Mouse (Mus musculus) midbrain, embryonic 15.5 days (tissue): ENCODE data around the gene Fancm. TPM values are rescaled to one million over a fixed set of nuclear protein-coding genes. Genes with fewer than 3 reads are reported as not detected.
"Not testable (repeated sequence)": the region's sequence is repeated elsewhere in the genome, so short reads cannot be mapped to it uniquely, and the experiment has no call there.

Experiments
- ATAC-seq: fragments of 200-750 bp; cut with Nextera tagmentation; replicated peaks from 2 replicates; pipeline ENCODE4 v1.8.0; 2017; ENCODE audit warnings: moderate TSS enrichment
- H3K27ac ChIP-seq: fragments of 300-500 bp; sonication (generic); 2 replicates; pipeline ENCODE4 v1.5.1; 2015; ENCODE audit warnings: mild to moderate bottlenecking, inconsistent platforms
- H3K27me3 ChIP-seq: fragments of 300-500 bp; sonication (generic); replicated peaks from 2 replicates; pipeline ENCODE4 v1.6.1; 2015; ENCODE audit warnings: inconsistent platforms
- H3K36me3 ChIP-seq: fragments of 300-500 bp; sonication (generic); replicated peaks from 2 replicates; pipeline ENCODE4 v1.6.1; 2015; ENCODE audit warnings: inconsistent platforms
- H3K4me1 ChIP-seq: fragments of 300-500 bp; sonication (generic); 2 replicates; pipeline ENCODE4 v1.6.1; 2015; ENCODE audit warnings: inconsistent platforms
- H3K4me2 ChIP-seq: fragments of 300-500 bp; sonication (generic); 2 replicates; pipeline ENCODE4 v1.6.1; 2015; ENCODE audit warnings: inconsistent platforms, mild to moderate bottlenecking, moderate library complexity
- H3K4me3 ChIP-seq: fragments of 300-500 bp; sonication (generic); 2 replicates; pipeline ENCODE4 v1.5.1; 2015; ENCODE audit warnings: mild to moderate bottlenecking, inconsistent platforms
- H3K9ac ChIP-seq: fragments of 300-500 bp; sonication (generic); 2 replicates; pipeline ENCODE4 v1.6.1; 2015; ENCODE audit warnings: mild to moderate bottlenecking, inconsistent platforms
- H3K9me3 ChIP-seq: fragments of 300-500 bp; sonication (generic); 2 replicates; pipeline ENCODE4 v1.6.1; 2016; ENCODE audit warnings: inconsistent platforms
- WGBS: fragments of 180-500 bp; shearing (Covaris S2); methylation state at CpG from one replicate; pipeline ENCODE4 v1.1.7; 2015; ENCODE audit warnings: mixed read lengths; 5-methylcytosine and 5-hydroxymethylcytosine counted together
- polyA plus RNA-seq: library from polyadenylated mRNA; unstranded; fragments of >200 nt; fragmentation: Nextera tagmentation; extraction: Ambion mirVana; gene quantifications from 2 replicates; pipeline ENCODE4 v1.2.1, GENCODE M21; 2015

The Fancm gene
- polyA plus RNA-seq, 1 experiment from 2014 or later: 7.9 TPM

DNA sequence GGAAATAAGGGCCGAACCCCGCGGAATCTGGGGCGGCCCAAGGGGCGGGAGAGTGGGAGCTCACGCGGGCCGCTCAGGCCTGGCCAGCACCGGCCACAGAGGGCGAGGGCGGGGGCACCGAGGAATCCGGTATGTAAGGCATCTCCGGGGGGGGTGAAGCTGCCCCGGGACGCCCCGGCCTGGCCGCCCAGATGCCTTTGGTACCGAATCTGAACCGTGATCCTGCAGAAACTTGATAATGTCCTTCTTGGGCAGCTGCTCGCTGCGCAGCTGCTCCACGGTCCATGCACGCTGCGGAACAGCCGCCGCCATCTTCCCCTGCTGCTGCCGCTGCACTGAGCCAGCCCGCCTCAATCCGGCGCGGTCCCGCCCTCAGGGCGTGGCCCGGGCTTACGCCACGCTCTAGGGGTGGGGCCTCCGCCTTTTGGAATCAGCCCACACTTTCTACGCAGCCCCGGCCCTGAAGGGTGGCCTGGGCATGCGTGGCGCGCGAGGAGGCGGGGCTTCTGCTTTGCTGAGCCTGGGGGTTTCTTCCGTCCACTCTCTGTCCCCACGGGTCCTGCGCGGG lies 1.7 kb upstream of the Fancm start, which contains the start of gene Fkbp3:
Gene Fkbp3 (minus strand): TSS at position 397 of the 568 bp plus-strand sequence.
- WGBS: under 1% methylated on average over 49 of the region's 49 CpGs
- ATAC-seq: peak; percentile 99
- H3K9ac ChIP-seq: peak within 1 kb of the TSS; percentile 74
- H3K9me3 ChIP-seq: no peaks in the 10 kb centered on the region
- peak within 1 kb of the TSS; percentile 97 for H3K27ac ChIP-seq
- peak within 1 kb of the TSS; percentile 66 for H3K4me3 ChIP-seq
- H3K27me3 ChIP-seq: no peaks in the 10 kb centered on the region
- H3K4me2 ChIP-seq: peak within 1 kb of the TSS; percentile 88
- 0 out of 2 replicates have a peak, but pooled peaks cover 5% of the 10 kb centered on the region for H3K36me3 ChIP-seq
- peaks cover 42% of the 10 kb centered on the region for H3K4me1 ChIP-seq

- Histone ChIP-seq H3K27ac (peak overlapping the region; percentile 97; the same call in 1 of the 2 replicates), H3K27me3 (no peaks in the 10 kb centered on the region), H3K36me3 (no peaks in the 10 kb centered on the region), H3K4me3 (peak overlapping the region; percentile 66), H3K4me2 (peak overlapping the region; percentile 88), H3K4me1 (peaks cover 42% of the 10 kb centered on the region), H3K9ac (no peak overlapping the region), H3K9me3 (no peaks in the 10 kb centered on the region)
- no peak for ATAC-seq
- 40% methylated on average over 7 of the region's 7 CpGs for WGBS
Measured at GRCm38 (mm10) chr12:65074651-65075050, 752 bp upstream of the Fancm start.

GRCm38 (mm10) chr12:65075733-65076310 lies 419 bp downstream of the Fancm start:
- H3K4me3 ChIP-seq: peak overlapping the region; percentile 66
- peak overlapping the region; percentile 72 for H3K9ac ChIP-seq
- no peaks in the 10 kb centered on the region for H3K27me3 ChIP-seq
- no peaks in the 10 kb centered on the region for H3K9me3 ChIP-seq
- peak overlapping the region; percentile 88 for H3K4me2 ChIP-seq
- WGBS: 0% methylated on average over 41 of the region's 41 CpGs
- ATAC-seq: no peak; the same call in 1 of the 2 replicates
- no peaks in the 10 kb centered on the region for H3K36me3 ChIP-seq
- H3K4me1 ChIP-seq: peaks cover 42% of the 10 kb centered on the region
- peak overlapping the region; percentile 97 for H3K27ac ChIP-seq

GRCm38 (mm10) chr12:65076906-65077305 lies 1.5 kb downstream of the Fancm start:
- H3K4me2 ChIP-seq: peak overlapping the region; percentile 88
- WGBS: 83% methylated on average over 9 of the region's 9 CpGs
- H3K9ac ChIP-seq: no peak overlapping the region
- peaks cover 42% of the 10 kb centered on the region for H3K4me1 ChIP-seq
- no peak for ATAC-seq
- H3K36me3 ChIP-seq: no peaks in the 10 kb centered on the region
- H3K4me3 ChIP-seq: 0 out of 2 replicates have a peak overlapping the region, but pooled peaks have one; percentile 1
- no peaks in the 10 kb centered on the region for H3K9me3 ChIP-seq
- no peak overlapping the region for H3K27ac ChIP-seq
- H3K27me3 ChIP-seq: no peaks in the 10 kb centered on the region

GRCm38 (mm10) chr12:65108746-65109145 lies 33.3 kb downstream of the Fancm start:
- ATAC-seq: no peak

GRCm38 (mm10) chr12:65111503-65111902 lies 36.1 kb downstream of the Fancm start:
- no peak overlapping the region for H3K9ac ChIP-seq
- H3K4me3 ChIP-seq: no peak overlapping the region
- no peaks in the 10 kb centered on the region for H3K27me3 ChIP-seq
- 94% methylated on average over 3 of the region's 3 CpGs for WGBS
- H3K36me3 ChIP-seq: peaks cover 7% of the 10 kb centered on the region; the same call in 1 of the 2 replicates
- H3K4me2 ChIP-seq: no peak overlapping the region
- no peaks in the 10 kb centered on the region for H3K4me1 ChIP-seq
- H3K9me3 ChIP-seq: no peaks in the 10 kb centered on the region
- H3K27ac ChIP-seq: no peak overlapping the region
- ATAC-seq: no peak

More at GRCm38 (mm10) chr12:65108746-65109145, 33.3 kb downstream of the Fancm start:
- WGBS: 81% methylated on average over 1 of the region's 1 CpGs
- Histone ChIP-seq H3K9ac (no peak overlapping the region), H3K9me3 (no peaks in the 10 kb centered on the region), H3K4me2 (no peak overlapping the region), H3K27me3 (no peaks in the 10 kb centered on the region), H3K27ac (no peak overlapping the region), H3K4me3 (no peak overlapping the region), H3K4me1 (no peaks in the 10 kb centered on the region), H3K36me3 (peaks cover 22% of the 10 kb centered on the region; the same call in 1 of the 2 replicates)

DNA sequence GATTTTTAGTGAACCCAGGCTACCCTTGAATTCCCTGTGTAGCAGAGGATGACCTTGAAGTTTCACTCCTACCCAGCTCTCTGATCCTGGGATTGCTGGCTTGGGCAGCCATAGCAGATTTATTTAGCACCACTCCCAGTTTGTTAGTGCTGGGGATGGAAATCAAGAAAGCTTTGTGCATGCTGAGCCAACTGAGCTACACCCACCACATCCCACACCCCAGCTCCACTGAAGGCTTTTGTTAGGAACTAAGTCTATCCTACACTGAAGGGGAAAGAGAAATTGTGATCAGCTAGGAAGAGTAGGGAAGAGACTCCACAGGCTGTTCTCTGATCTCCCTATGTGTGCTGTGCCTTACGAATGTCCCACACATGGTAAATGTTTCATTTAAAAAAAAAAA lies 37.4 kb downstream of the Fancm start:
- Histone ChIP-seq H3K4me2 (no peak overlapping the region), H3K27me3 (no peaks in the 10 kb centered on the region), H3K4me1 (no peaks in the 10 kb centered on the region), H3K9me3 (no peaks in the 10 kb centered on the region), H3K9ac (no peak overlapping the region), H3K27ac (no peak overlapping the region), H3K36me3 (peaks cover 4% of the 10 kb centered on the region; the same call in 1 of the 2 replicates), H3K4me3 (no peak overlapping the region)
- 93% methylated on average over 1 of the region's 1 CpGs for WGBS
- ATAC-seq: no peak

DNA sequence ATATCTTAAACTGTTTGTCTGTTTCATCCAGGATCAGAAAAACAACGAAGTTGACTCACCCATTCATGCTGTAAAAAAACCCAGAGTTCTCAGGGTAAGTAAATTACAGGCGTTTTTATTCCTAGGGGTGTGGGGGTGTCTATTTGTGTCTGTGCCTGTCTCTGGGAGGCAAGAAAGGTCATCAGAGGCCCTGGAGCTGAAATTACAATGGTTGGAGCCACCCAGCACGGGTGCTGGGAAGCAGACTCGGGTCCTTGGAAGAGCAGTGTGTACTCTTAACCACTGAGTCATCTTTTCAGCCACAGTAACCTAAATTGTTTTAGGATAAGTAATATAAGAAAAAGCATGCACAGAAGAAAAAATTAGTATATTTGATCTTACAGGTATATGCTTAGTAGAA lies 38.5 kb downstream of the Fancm start:
- WGBS: 93% methylated on average over 4 of the region's 4 CpGs

GRCm38 (mm10) chr12:65114978-65115377 lies 39.6 kb downstream of the Fancm start:
- H3K27me3 ChIP-seq, H3K27ac ChIP-seq, H3K4me3 ChIP-seq, H3K4me2 ChIP-seq, H3K4me1 ChIP-seq, H3K9ac ChIP-seq, ATAC-seq, H3K36me3 ChIP-seq, H3K9me3 ChIP-seq: not testable (repeated sequence)
- WGBS: 94% methylated on average over 3 of the region's 3 CpGs

More for the DNA sequence above, 38.5 kb downstream of the Fancm start:
- no peaks in the 10 kb centered on the region for H3K27me3 ChIP-seq
- no peak overlapping the region for H3K4me2 ChIP-seq
- H3K9ac ChIP-seq: no peak overlapping the region
- no peak overlapping the region for H3K27ac ChIP-seq
- H3K4me1 ChIP-seq: no peaks in the 10 kb centered on the region
- ATAC-seq: no peak
- no peak overlapping the region for H3K4me3 ChIP-seq
- peaks cover 4% of the 10 kb centered on the region; the same call in 1 of the 2 replicates for H3K36me3 ChIP-seq
- H3K9me3 ChIP-seq: no peaks in the 10 kb centered on the region

- Histone ChIP-seq H3K4me3 (no peak overlapping the region), H3K9ac (no peak overlapping the region), H3K36me3 (peaks cover 21% of the 10 kb centered on the region), H3K4me2 (no peak overlapping the region), H3K9me3 (no peaks in the 10 kb centered on the region), H3K27me3 (no peaks in the 10 kb centered on the region), H3K4me1 (no peaks in the 10 kb centered on the region), H3K27ac (no peak overlapping the region)
- 82% methylated on average over 7 of the region's 7 CpGs for WGBS
- ATAC-seq: no peak
Measured at GRCm38 (mm10) chr12:65118968-65119367, 43.6 kb downstream of the Fancm start.

DNA sequence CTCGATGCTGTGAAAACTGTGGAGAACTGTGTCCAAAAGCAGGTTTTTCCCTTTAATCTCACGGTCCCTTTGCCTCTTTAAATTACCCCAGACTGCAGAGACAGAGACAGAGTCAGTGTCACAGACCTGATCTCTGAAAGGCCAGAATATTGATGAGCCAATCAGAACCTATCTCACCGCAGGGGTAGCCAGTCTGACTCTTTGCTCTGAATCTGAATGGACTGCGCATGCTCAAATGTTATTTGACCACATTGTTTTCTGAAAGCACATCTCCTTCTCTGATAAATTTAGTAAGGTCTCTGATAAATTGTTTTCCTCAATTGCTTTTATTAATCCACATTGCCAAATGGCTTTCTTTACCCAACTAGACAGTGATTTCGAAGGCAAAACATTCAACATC lies 44.0 kb downstream of the Fancm start:
- ATAC-seq: no peak
- 94% methylated on average over 5 of the region's 5 CpGs for WGBS
- no peaks in the 10 kb centered on the region for H3K9me3 ChIP-seq
- peaks cover 21% of the 10 kb centered on the region for H3K36me3 ChIP-seq
- no peaks in the 10 kb centered on the region for H3K27me3 ChIP-seq
- no peak overlapping the region for H3K27ac ChIP-seq
- H3K9ac ChIP-seq: no peak overlapping the region
- H3K4me3 ChIP-seq: no peak overlapping the region
- no peak overlapping the region for H3K4me2 ChIP-seq
- H3K4me1 ChIP-seq: no peaks in the 10 kb centered on the region

- 93% methylated on average over 4 of the region's 4 CpGs for WGBS
- H3K4me3 ChIP-seq, H3K36me3 ChIP-seq, H3K4me1 ChIP-seq, H3K27ac ChIP-seq, ATAC-seq, H3K9ac ChIP-seq, H3K4me2 ChIP-seq, H3K9me3 ChIP-seq, H3K27me3 ChIP-seq: not testable (repeated sequence)
Measured at GRCm38 (mm10) chr12:65136121-65136520, 60.7 kb downstream of the Fancm start.
